Mouse (Mus musculus) layer of hippocampus, adult 9-10 months (tissue): ENCODE results near the gene Cdkn2c.
"Not testable (repeated sequence)": the region's sequence is repeated elsewhere in the genome, so short reads cannot be mapped to it uniquely, and the experiment has no call there.

Experiments used
- DNase-seq: peaks from one replicate; pipeline ENCODE4 v3.0.0; 2022; ENCODE audit warnings: low spot score

Cdkn2c gene

DNA sequence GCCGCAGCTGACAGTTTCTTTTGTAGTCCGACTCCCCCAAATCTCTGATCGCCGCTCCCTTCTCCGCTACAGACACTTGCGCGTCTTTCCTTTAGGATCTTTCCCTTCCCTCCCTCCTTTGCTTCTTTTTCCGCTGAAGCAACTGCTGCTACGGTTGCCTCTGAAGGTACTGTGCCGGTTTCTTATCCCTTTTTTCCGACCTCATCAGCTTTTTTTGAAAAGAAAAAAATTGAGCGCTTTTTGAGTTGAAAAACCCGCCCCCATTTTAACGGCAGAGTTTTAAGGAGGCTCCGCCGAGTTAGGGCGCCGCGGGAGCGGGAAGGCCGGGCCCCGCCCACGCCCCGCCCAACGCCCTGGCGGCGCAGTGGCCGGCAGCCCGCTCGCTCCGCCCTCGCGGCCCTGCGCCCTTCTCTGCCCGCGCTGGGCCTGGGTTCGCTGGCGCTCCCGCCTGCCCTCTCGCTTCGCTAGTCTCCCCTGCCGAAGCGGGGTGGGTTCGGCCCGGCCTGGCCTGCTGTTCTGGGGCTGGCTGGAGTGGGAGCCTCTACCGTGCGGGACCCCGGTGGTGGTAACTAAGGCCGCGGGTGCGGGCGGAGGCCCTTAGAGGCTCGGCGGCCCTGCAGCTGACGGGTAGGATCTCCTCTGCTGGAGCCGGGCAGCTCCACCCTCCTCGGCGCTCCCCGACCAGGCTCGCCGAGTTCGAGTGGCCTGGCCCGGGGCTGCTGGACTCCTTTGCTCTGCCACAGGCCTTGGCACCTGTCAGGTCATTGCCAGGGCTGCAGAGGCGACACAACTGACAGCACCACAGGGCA, at the start of gene Cdkn2c:
TSS of gene Cdkn2c (minus strand) at position 729 of the 809 bp plus-strand sequence.
- DNase-seq = peak; percentile 48

DNA sequence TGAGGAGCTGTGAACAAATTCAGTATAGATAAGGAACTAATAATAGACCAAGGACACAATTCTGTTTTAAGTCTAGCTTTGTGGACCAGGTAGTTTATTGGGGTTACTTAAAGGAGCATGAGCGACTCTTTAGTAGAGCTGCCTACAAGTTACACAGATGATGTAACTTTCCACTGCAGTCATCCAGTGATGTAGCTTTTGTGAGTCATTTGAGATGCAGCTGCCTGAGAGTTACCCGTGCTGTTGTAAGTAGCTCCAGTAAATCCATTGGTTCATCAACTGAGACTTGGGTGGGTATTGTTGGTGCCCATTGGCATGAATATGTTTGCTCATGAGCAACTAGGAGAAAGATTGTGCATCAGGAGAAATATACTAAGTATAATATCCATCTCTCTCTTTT, 38.4 kb upstream of the Cdkn2c start:
- DNase-seq = no peak

- peak; percentile 40 for DNase-seq
Measured at GRCm38 (mm10) chr4:109703568-109703967, 36.6 kb upstream of the Cdkn2c start.

DNA sequence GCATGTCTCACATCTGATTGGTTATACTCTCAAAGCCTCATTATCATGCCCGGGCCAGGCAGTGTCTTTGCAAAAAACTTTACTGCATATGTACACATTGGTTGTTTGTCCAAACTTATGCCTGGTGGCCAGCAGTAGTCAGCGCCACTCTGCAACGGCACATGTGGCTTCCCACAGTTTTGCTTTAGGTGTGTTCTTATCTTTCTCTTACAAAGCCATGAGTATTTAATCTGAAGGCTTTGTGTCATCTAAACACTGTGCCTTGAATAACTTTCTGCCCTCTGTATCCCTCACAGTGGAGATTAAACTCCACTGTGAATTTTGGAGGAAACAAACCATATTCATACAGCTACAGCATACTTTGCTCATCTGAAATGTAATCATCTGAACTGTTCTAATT, 33.7 kb upstream of the Cdkn2c start:
- DNase-seq = not testable (repeated sequence)

DNA sequence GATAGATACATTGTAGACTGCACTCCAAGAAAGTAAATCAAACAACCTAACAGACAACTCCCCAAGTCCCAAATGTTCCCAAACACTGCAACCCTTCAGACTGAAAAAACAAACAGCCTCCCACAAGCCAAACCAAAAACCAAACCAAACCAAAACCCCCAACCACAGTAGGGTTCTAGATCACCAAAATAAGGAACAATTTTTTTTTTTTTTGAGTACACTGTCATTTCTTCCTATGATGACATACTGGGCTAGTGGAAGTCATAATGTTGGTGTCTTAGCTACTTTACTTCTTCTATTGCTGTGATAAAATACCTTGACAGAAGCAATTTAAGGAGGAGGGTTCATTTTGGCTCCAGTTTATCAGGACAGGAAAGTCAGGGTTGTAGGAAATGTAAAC, 25.7 kb upstream of the Cdkn2c start:
- no peak for DNase-seq

DNA sequence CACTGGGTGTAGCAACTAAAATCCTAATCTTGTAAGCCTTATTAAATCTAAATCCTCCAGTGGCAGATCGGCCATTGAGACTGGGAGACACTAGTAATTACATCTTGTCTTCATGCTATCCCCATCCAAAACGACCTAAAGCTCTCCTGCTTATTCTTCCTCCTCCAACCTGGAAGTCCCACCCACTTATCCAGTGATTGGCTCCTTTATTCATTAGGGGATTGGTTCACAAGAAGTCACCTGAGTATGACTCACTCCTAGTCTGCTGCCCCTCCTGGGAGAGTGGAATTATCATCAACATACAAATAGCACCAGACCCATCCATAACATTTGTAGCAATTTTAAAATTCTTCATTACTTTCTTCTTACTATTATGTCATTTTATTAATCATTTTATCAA, 16.6 kb upstream of the Cdkn2c start:
- no peak for DNase-seq

GRCm38 (mm10) chr4:109677221-109677620, 10.2 kb upstream of the Cdkn2c start:
- no peak for DNase-seq

DNA sequence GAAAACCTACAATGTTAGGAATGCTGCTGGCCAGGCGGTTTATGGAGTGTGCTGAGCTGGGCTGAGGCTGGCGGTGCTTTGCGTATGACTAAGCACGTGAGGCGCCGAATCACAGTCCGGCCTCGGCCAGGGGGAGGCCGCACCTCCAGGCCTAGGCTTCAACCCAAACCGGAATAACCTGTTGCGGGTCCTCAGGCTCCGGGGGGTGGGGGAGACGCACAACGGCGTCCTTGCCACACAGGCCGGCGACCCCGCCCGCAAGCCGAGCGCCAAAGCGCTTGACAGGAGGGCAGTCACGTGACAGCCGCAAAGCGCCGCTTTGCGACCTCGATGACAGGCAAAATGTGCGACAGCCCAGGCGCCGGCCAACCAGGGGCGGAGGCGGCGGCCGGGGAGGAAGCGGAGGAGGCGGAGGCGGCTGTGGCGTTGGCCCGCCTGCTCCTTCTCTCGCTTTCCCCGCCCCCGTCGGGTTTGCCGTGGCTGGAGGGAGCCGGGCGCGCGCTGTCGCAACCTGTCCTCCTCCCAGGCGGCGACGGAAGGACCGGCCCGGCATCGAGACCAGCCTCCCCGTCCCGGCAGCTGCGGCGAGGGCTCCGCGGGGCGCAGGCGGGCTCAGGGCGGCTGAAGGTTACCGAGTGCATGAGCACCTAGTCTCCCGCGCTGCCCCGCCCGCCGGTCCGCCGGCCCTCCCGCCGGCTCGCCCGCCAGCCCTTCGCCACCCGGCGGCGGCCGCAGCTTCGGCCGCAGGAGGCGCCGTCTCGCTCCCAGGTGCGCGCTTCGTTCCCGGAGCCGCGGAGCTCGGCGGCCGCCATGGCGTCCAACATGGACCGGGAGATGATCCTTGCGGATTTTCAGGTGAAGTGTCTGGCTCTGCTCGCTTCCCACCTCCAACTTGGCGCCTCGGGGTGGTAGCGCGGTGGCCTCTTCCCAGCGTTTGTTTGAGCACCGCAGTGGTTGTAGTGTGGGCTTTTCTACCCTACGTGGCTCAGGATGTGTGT, 9.5 kb upstream of the Cdkn2c start, which contains the start of gene Faf1:
TSS of gene Faf1 (plus strand) at position 371 of the 998 bp plus-strand sequence.
- peak; percentile 89 for DNase-seq

- no peak for DNase-seq
Measured at GRCm38 (mm10) chr4:109674097-109674496, 7.1 kb upstream of the Cdkn2c start.

DNA sequence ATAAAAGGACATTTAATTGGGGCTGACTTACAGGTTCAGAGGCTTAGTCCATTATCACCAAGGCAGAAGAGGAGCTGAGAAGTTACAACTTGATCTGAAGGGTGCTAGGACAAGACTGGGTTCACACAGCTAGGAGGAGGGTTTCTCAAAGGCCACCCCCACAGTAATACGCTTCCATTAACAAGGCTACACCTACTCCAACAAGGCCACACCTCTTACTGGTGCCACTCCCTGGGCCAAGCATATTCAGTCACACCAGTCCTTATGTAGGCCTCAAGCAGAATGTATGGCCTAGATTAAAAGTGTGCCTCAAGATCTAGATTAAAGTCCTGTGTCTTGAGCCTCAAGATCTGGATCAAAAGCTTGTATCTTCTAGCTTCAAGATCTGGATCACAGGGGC, 5.0 kb upstream of the Cdkn2c start:
- no peak for DNase-seq

- no peak for DNase-seq
Measured at GRCm38 (mm10) chr4:109670213-109670612, 3.2 kb upstream of the Cdkn2c start.

- DNase-seq = no peak
Measured at GRCm38 (mm10) chr4:109667518-109667917, 529 bp upstream of the Cdkn2c start.

GRCm38 (mm10) chr4:109665982-109666460, 968 bp downstream of the Cdkn2c start:
- no peak for DNase-seq

GRCm38 (mm10) chr4:109665101-109665981, 1.6 kb downstream of the Cdkn2c start:
- DNase-seq = no peak

GRCm38 (mm10) chr4:109664091-109664490, 2.9 kb downstream of the Cdkn2c start:
- DNase-seq = no peak

GRCm38 (mm10) chr4:109662271-109662670, 4.7 kb downstream of the Cdkn2c start:
- no peak for DNase-seq

DNA sequence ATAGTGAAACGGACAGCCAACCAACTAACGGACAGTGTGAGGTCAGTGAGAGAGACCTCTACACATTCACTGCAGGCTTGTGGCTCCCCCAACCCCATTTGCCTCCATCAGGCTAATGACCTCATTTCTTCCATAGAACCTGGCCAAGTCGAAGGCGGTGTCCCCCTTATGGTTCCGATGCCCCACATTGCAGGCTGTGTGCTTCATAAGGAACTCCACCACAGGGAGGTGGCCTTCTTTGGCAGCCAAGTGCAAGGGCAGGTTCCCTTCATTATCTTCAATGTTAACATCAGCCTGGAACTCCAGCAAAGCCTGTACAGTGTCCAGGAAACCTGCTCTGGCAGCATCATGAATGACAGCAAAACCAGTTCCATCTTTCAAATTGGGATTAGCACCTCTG, 5.8 kb downstream of the Cdkn2c start:
- DNase-seq = no peak

DNA sequence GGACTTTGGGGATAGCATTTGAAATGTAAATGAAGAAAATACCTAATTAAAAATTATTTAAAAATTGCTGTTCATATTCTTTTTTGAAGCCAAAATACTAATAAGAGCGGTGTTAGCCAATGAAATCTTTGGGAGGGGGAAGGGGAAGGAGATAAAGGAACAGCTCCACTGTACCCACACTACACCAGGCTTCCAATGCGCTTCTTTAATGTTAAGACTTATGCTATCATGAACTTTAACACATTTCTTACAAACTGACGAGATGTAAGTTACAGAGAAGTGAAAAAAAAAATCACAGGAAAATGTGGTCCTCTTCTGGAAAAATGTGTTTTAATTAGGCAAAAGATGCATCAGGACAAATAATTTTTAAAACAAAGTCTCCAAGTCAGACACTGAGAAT, 6.4 kb downstream of the Cdkn2c start:
- DNase-seq = no peak

- DNase-seq = no peak
Measured at GRCm38 (mm10) chr4:109659571-109659970, 7.4 kb downstream of the Cdkn2c start.

GRCm38 (mm10) chr4:109658826-109659225, 8.2 kb downstream of the Cdkn2c start:
- no peak for DNase-seq

- no peak for DNase-seq
Measured at GRCm38 (mm10) chr4:109657851-109658500, 9.0 kb downstream of the Cdkn2c start.
